ENCODE assay signal across 8 mouse cellular contexts in genomic region chr3:137976943-137977628, GRCm38 (mm10). TPM values are rescaled to one million over a fixed set of nuclear protein-coding genes. Genes with fewer than 3 reads are reported as not detected.
DNase-seq lines count a peak whose midpoint lies in the region; ATAC-seq and TF ChIP-seq lines count a peak whose summit lies in the region.

No protein-coding gene starts in this region.

- peak overlapping the region; percentile 21 for H3K4me2 ChIP-seq in liver, embryonic 11.5 days
- no peak overlapping the region for H3K4me2 ChIP-seq in embryonic facial prominence, embryonic 14.5 days (ENCODE audit: low read depth, low read length)
- H3K4me2 ChIP-seq in neural tube, embryonic 13.5 days, result no peak overlapping the region

- no peaks in the 10 kb centered on the region for H3K27me3 ChIP-seq in liver, embryonic 11.5 days (replicated peaks; ENCODE audit: control insufficient read depth, insufficient read depth, low read length)
- no peaks in the 10 kb centered on the region for H3K27me3 ChIP-seq in embryonic facial prominence, embryonic 14.5 days (replicated peaks; ENCODE audit: control insufficient read depth, insufficient read depth, low read length)
- H3K27me3 ChIP-seq in limb, embryonic 10.5 days (ENCODE audit: low read depth, poor library complexity, severe bottlenecking), result no peaks in the 10 kb centered on the region
- no peaks in the 10 kb centered on the region; the same call in 1 of the 2 replicates for H3K27me3 ChIP-seq in neural tube, embryonic 13.5 days

- no peaks in the 10 kb centered on the region; the same call in 1 of the 2 replicates for H3K36me3 ChIP-seq in liver, embryonic 11.5 days (ENCODE audit: control insufficient read depth, insufficient read depth, low read length)
- no peaks in the 10 kb centered on the region for H3K36me3 ChIP-seq in embryonic facial prominence, embryonic 14.5 days (ENCODE audit: control insufficient read depth, insufficient read depth, low read length)
- no peaks in the 10 kb centered on the region for H3K36me3 ChIP-seq in limb, embryonic 10.5 days
- H3K36me3 ChIP-seq in neural tube, embryonic 13.5 days, result no peaks in the 10 kb centered on the region

- no peak for DNase-seq in liver, embryonic 11.5 days (ENCODE audit: low spot score)
- DNase-seq in liver, result no peak
- DNase-seq in embryonic facial prominence, embryonic 14.5 days (ENCODE audit: low spot score), result peak; percentile 71
- DNase-seq in limb, embryonic 10.5 days (ENCODE audit: low spot score), result peak; percentile 44
- DNase-seq in lung, adult 2 months, result no peak
- DNase-seq in urinary bladder, postnatal 25 days (ENCODE audit: low spot score), result no peak
- DNase-seq in left cerebral cortex, adult 9 months (ENCODE audit: low spot score in 2 of 2), result no peak

- no peak for ATAC-seq in liver, embryonic 11.5 days (replicated peaks; ENCODE audit: low FRiP score)
- ATAC-seq in embryonic facial prominence, embryonic 14.5 days (ENCODE audit: low read depth), result peak; percentile 45
- ATAC-seq in neural tube, embryonic 13.5 days (ENCODE audit: low read depth), result peak; percentile 88

- no peak for TF ChIP-seq POLR2A in lung, adult 2 months (IDR thresholded peaks at IDR 0.05; ENCODE audit: borderline replicate concordance, extremely low read depth, low read depth, low read length)

- H3K9me3 ChIP-seq in liver, embryonic 11.5 days (ENCODE audit: control insufficient read depth, low read length), result no peaks in the 10 kb centered on the region
- H3K9me3 ChIP-seq in embryonic facial prominence, embryonic 14.5 days (ENCODE audit: control insufficient read depth, low read length), result no peaks in the 10 kb centered on the region
- no peaks in the 10 kb centered on the region for H3K9me3 ChIP-seq in limb, embryonic 10.5 days (replicated peaks)
- no peaks in the 10 kb centered on the region for H3K9me3 ChIP-seq in neural tube, embryonic 13.5 days

- no peak overlapping the region; the same call in 1 of the 2 replicates for H3K9ac ChIP-seq in liver, embryonic 11.5 days (ENCODE audit: low read depth, low read length)
- H3K9ac ChIP-seq in embryonic facial prominence, embryonic 14.5 days (ENCODE audit: low read depth, low read length), result no peak overlapping the region
- no peak overlapping the region for H3K9ac ChIP-seq in neural tube, embryonic 13.5 days

- H3K4me1 ChIP-seq in liver, embryonic 11.5 days (replicated peaks; ENCODE audit: control insufficient read depth, insufficient read depth, low read length), result peaks cover 61% of the 10 kb centered on the region
- H3K4me1 ChIP-seq in embryonic facial prominence, embryonic 14.5 days (ENCODE audit: control insufficient read depth, insufficient read depth, low read length), result peaks cover 5% of the 10 kb centered on the region; the same call in 1 of the 2 replicates
- H3K4me1 ChIP-seq in limb, embryonic 10.5 days, result peaks cover 25% of the 10 kb centered on the region
- H3K4me1 ChIP-seq in neural tube, embryonic 13.5 days (replicated peaks), result peaks cover 13% of the 10 kb centered on the region
- H3K4me1 ChIP-seq in lung, adult 2 months (ENCODE audit: control insufficient read depth, insufficient read depth, low read length), result no peaks in the 10 kb centered on the region; the same call in 1 of the 2 replicates

- WGBS in liver, embryonic 11.5 days, result 60% methylated on average over 9 of the region's 9 CpGs
- 34% methylated on average over 9 of the region's 9 CpGs for WGBS in embryonic facial prominence, embryonic 14.5 days
- 40% methylated on average over 9 of the region's 9 CpGs for WGBS in limb, embryonic 10.5 days
- 25% methylated on average over 9 of the region's 9 CpGs for WGBS in neural tube, embryonic 13.5 days
- WGBS in lung, adult 2 months, result 75% methylated on average over 9 of the region's 9 CpGs

- H3K27ac ChIP-seq in liver, embryonic 11.5 days (ENCODE audit: low read depth, low read length), result peak overlapping the region; percentile 13; the same call in 1 of the 2 replicates
- no peak overlapping the region for H3K27ac ChIP-seq in embryonic facial prominence, embryonic 14.5 days (replicated peaks; ENCODE audit: low read depth, low read length)
- peak overlapping the region; percentile 30; the same call in 1 of the 2 replicates for H3K27ac ChIP-seq in limb, embryonic 10.5 days
- peak overlapping the region; percentile 62 for H3K27ac ChIP-seq in neural tube, embryonic 13.5 days (replicated peaks)

- H3K4me3 ChIP-seq in liver, embryonic 11.5 days (ENCODE audit: low read depth, low read length), result no peak overlapping the region
- no peak overlapping the region for H3K4me3 ChIP-seq in embryonic facial prominence, embryonic 14.5 days (ENCODE audit: low read depth, low read length)
- no peak overlapping the region for H3K4me3 ChIP-seq in limb, embryonic 10.5 days
- no peak overlapping the region for H3K4me3 ChIP-seq in neural tube, embryonic 13.5 days
- no peak overlapping the region for H3K4me3 ChIP-seq in lung, adult 2 months (replicated peaks; ENCODE audit: extremely low read depth, low read depth, low read length)

- no peak for TF ChIP-seq CTCF in lung, adult 2 months (IDR thresholded peaks at IDR 0.05; ENCODE audit: insufficient read depth, low read length)

RNA-seq across cellular contexts. Expression of gene Dapp1, which starts 4.3 kb away (rescaled TPM):
- 35.5 and 36.2 TPM in 2 replicates for polyA plus RNA-seq in liver, embryonic 11.5 days (2014; fragmentation: Nextera tagmentation; extraction: Ambion mirVana)
- polyA plus RNA-seq in embryonic facial prominence, embryonic 14.5 days (2014; fragmentation: Nextera tagmentation; extraction: Ambion mirVana), result 9.0 and 9.4 TPM in 2 replicates
- polyA plus RNA-seq in limb, embryonic 10.5 days (2016; fragmentation: Nextera tagmentation; extraction: Ambion mirVana), result 1.7 and 1.9 TPM in 2 replicates
- polyA plus RNA-seq in neural tube, embryonic 13.5 days (2015; fragmentation: Nextera tagmentation; extraction: Ambion mirVana), result 1.7 TPM in 2 replicates
- 4.5 and 7.1 TPM in 2 replicates for polyA plus RNA-seq in lung, adult 2 months (2012; rRNA removed)

RNA-seq across cellular contexts. Expression of gene Lamtor3, which starts 58.8 kb away (rescaled TPM):
- 100 and 105 TPM in 2 replicates for polyA plus RNA-seq in liver, embryonic 11.5 days (2014; fragmentation: Nextera tagmentation; extraction: Ambion mirVana)
- polyA plus RNA-seq in embryonic facial prominence, embryonic 14.5 days (2014; fragmentation: Nextera tagmentation; extraction: Ambion mirVana), result 108 and 112 TPM in 2 replicates
- polyA plus RNA-seq in limb, embryonic 10.5 days (2016; fragmentation: Nextera tagmentation; extraction: Ambion mirVana), result 84.0 and 87.3 TPM in 2 replicates
- polyA plus RNA-seq in neural tube, embryonic 13.5 days (2015; fragmentation: Nextera tagmentation; extraction: Ambion mirVana), result 115 and 118 TPM in 2 replicates
- 19.6 and 31.7 TPM in 2 replicates for polyA plus RNA-seq in lung, adult 2 months (2012; rRNA removed)

Comparison
In these comparisons a context has a peak if more than half of its experiments do, and no peak if none do; other contexts are left out.
1. DNase-seq: peak in embryonic facial prominence, embryonic 14.5 days (single experiment) and limb, embryonic 10.5 days (single experiment); none in liver, embryonic 11.5 days (single experiment), liver (single experiment), lung, adult 2 months (single experiment), urinary bladder, postnatal 25 days (single experiment) and left cerebral cortex, adult 9 months (0 of 2).